Mouse (Mus musculus): Measurements from ENCODE around the gene G430095P16Rik. TPM values are rescaled to one million over a fixed set of nuclear protein-coding genes. Genes with fewer than 3 reads are reported as not detected.

G430095P16Rik gene
- total RNA-seq, 2 experiments from 2014 or later: 0.66 to 1.1 TPM

GRCm38 (mm10) chr8:84714161-84714560 is 8.6 kb upstream of the G430095P16Rik start:
- no peak for DNase-seq
- intact Hi-C loops (cut with DNase I; ENCODE audit: low total_unique reads): no loop called here

GRCm38 (mm10) chr8:84715893-84716468 is 6.8 kb upstream of the G430095P16Rik start:
- intact Hi-C loops (cut with DNase I; ENCODE audit: low total_unique reads): no loop called here
- no peak for DNase-seq

- no peak for DNase-seq
- intact Hi-C loops (cut with DNase I; ENCODE audit: low total_unique reads): no loop called here
Measured at GRCm38 (mm10) chr8:84716790-84717189, 6.0 kb upstream of the G430095P16Rik start.

DNA sequence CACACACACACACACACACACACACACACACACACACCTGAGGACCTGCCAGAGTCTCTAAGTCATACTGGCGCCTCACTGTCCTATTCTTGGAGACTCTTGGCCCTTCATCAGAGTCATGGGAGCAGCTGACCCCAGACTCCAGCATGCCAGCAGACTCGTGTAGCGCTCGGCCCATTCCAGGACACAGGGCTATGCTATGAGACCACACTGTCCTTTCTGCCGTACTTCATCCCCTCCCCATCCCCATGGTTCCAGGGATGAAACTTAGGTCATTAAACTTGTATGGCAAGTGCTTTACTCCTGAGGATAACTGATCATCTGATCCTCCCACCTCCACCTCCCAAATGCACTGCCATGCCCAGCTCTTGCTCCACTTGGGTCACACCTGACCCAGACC is 4.3 kb upstream of the G430095P16Rik start:
- intact Hi-C loops (cut with DNase I; ENCODE audit: low total_unique reads): no loop called here
- DNase-seq: no peak

DNA sequence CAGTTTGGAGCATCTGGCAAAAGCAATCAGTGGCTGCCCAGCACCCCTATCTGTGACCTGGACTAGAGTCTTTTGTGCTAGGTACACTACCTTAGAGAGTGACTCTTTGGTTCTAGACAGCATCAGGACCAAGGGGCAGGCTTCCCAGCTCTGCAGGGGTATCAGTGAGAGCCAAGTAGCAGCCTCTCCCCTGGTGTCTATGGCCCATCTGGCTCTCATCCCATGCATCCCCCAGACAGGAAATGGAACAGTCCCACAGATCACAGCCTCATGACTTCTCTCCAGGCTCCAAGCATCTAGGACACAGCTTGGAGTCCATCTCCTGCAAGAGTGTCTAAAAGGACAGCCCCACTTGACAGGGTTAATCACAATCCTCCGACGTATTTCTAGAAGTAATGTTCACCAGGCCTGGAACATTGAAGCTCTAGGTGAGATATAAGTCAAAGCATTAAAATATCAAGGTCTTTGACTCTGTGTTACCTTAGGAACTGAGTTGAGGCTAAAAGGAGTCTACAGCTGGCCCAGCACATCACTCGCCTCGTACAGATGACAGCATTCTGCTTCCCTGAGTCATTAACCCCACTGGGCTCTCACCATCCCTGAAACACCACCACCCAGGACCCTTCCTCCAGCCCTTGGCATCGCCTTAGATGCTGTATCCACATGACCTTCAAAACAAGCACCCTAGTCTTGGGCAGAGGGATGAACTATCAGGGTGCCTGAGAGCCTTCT is 3.7 kb upstream of the G430095P16Rik start:
- intact Hi-C loops (cut with DNase I; ENCODE audit: low total_unique reads): no loop called here
- no peak for DNase-seq

GRCm38 (mm10) chr8:84722530-84722849 is 317 bp upstream of the G430095P16Rik start:
- intact Hi-C loops (cut with DNase I; ENCODE audit: low total_unique reads): no loop called here
- DNase-seq: no peak

DNA sequence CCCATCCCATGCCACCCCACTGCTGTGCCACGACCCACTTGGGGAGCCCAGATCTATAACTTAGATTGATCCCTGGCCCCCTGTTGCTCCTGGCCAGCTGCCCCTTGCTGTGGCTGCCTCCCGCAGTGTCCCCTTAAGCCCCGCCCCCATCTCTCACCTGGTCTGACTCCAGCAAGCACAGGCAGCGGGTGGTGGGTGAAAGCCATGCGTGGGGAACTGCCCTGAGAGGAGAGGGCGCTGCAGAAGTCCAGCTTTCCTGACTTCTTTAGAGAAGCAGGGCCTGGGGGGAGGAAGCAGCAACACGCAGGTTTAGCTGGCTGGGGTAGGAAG is 729 bp downstream of the G430095P16Rik start:
- DNase-seq: no peak
- intact Hi-C loops (cut with DNase I; ENCODE audit: low total_unique reads): no loop called here

DNA sequence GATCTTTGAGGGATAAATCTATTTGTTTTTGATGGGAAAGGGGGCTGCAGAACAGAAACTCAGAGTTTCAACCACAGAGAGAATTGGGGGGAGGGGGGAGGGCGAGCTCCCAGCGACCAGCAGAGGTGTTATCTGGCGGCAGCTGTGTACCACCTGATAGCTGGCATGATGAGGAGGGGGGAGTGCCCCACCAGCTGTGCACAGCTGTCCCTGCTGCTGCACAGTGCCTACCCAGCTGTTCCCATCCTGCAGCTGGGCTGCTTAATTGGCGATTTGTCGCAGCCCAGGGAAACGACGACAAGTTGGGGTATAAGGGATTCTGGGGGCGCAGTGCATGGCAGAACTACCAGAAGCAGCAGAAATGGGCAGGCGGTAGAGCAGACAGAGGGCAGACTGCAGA is 1.9 kb downstream of the G430095P16Rik start:
- intact Hi-C loops (cut with DNase I; ENCODE audit: low total_unique reads): no loop called here
- DNase-seq: no peak

DNA sequence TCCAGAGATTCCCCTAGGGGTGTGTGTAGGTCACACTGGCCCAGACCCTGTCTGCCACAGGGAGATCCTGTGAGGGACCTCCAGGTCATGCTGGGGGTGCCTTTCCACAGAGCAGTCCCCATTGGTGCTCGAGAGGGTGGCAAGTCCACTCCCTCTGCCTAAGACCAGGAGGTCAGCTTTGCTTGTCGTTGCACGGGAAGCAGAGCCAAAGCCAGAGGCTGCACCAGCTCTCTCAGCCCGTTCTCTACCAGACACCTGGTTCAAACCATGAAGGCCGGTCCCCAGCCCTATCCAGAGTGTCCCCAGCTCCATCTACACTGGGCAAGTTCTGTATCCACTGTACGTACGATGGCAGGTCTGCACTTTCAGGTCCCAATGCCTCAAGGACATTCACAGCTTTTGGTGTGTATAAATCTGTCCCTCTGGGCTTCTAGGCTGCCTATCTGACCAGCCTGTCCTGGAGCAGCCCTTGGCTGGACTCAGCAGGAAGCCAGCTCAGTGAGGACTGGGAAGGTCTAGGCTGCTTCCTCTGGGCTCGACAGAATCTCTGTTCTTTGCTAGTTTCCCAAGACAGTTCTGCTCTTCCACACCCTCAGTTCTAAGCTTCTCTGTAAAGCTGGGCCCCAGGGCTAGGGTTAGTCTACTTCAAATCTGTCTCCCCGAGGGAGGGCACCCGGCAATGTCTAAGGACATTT is 2.6 kb downstream of the G430095P16Rik start:
- DNase-seq: no peak
- intact Hi-C loops (cut with DNase I; ENCODE audit: low total_unique reads): no loop called here

DNA sequence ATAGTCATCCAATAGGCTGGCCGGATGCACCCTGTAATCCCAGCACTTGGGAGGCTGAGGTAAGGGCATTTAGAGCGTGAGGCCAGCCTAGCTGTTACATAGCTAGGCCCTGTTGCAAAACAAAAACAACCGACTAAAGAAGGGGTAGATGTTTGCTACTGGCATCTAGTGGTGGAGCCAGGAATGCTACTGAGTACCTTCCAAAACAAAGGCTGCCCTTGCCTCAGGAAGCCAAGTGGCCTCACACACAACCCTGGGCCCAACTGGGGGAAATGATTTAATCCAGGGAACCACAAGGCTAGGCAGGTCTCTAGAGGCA is 3.1 kb downstream of the G430095P16Rik start:
- no peak for DNase-seq
- intact Hi-C loops (cut with DNase I; ENCODE audit: low total_unique reads): no loop called here

GRCm38 (mm10) chr8:84728474-84728873 is 5.7 kb downstream of the G430095P16Rik start:
- intact Hi-C loops (cut with DNase I; ENCODE audit: low total_unique reads): no loop called here
- no peak for DNase-seq

DNA sequence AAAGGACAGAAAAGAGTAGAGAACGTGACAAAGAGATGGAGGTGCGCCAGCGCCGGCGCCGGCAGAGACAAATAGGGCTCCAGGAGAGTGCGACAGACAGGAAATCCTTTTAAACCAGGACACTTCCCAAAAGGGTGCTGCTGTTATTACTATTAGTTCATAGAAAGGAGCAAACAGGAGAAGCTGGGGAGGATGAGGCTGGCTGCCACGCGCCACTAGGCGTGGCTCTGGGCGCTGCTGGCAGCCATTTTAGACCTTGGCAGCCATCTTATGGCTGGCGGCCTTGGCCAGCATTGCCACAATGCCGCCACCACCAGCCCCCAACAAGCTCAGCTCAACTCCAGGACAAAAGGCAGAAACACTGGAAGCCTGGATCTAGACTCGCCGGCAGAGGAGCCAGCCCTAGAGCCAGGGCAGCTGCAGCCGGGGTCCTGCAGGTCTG is 7.1 kb downstream of the G430095P16Rik start:
- DNase-seq: peak; percentile 66
- intact Hi-C loops (cut with DNase I; ENCODE audit: low total_unique reads): no loop called here

GRCm38 (mm10) chr8:84730541-84731370 is 7.9 kb downstream of the G430095P16Rik start:
- peak; percentile 79 for DNase-seq
- intact Hi-C loops (cut with DNase I; ENCODE audit: low total_unique reads): no loop called here

- DNase-seq: peak; percentile 17
- intact Hi-C loops (cut with DNase I; ENCODE audit: low total_unique reads): no loop called here
Measured at GRCm38 (mm10) chr8:84731371-84732177, 8.8 kb downstream of the G430095P16Rik start.

DNA sequence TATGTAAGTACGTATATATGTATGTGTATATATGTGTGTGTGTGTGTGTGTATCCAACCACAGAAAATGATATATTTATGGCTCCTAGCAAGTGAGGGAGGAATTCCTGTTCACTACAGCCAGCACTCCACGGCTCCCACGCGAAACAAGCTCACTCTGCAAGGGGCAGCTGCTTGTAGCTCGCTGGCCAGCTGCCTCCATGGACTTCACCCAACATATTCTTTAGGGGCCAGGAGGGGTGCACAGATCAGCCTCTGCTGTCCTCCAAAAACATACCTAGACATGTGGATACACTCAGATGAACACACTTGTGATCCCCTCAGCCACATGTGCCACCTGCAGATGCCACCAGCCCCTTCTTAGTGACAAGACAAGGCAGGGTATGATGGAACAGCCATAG is 9.7 kb downstream of the G430095P16Rik start:
- intact Hi-C loops (cut with DNase I; ENCODE audit: low total_unique reads): no loop called here
- DNase-seq: peak; percentile 40

DNA sequence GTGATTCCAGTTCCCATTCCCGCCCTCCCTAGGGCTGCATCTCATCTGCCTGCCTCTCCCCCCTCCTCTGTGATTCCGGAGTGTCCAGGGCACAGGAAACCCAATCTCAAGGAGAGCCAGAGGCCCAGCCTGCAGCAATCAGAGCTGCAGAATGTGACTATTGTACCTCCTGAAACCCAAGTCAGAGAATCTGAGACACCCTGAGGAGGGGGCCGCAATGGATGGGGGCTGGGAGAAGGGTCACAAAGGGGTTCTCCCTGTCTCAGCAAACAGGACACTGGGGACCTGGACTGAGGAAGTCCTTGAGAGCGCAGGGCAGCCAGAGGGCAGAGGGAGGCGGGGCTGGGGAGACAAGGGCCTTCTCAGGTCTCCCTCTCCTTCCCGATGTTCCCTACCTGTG is 10.2 kb downstream of the G430095P16Rik start:
- peak; percentile 32 for DNase-seq
- intact Hi-C loops (cut with DNase I; ENCODE audit: low total_unique reads): no loop called here

- peak; percentile 55 for DNase-seq
- intact Hi-C loops (cut with DNase I; ENCODE audit: low total_unique reads): no loop called here
Measured at GRCm38 (mm10) chr8:84733959-84734358, 11.2 kb downstream of the G430095P16Rik start.

GRCm38 (mm10) chr8:84734680-84735079 is 11.9 kb downstream of the G430095P16Rik start:
- intact Hi-C loops (cut with DNase I; ENCODE audit: low total_unique reads): loop anchor here (5.0 kb wide), 2 partner anchors 63 to 78 kb away; no protein-coding TSS in a partner anchor
- no peak for DNase-seq

GRCm38 (mm10) chr8:84735597-84735996 is 12.8 kb downstream of the G430095P16Rik start:
- peak; percentile 75 for DNase-seq
- intact Hi-C loops (cut with DNase I; ENCODE audit: low total_unique reads): loop anchor here (5.0 kb wide), 2 partner anchors 62 to 77 kb away; no protein-coding TSS in a partner anchor

Measured in gastrocnemius, postnatal 14 days (tissue).